Mouse (Mus musculus) thymus, adult 18-20 months (tissue): Measurements from ENCODE around the gene Lingo3.

Experiments
- DNase-seq, 2 experiments: peaks; one replicate each; pipeline ENCODE4 v3.0.0; 2022; ENCODE audit warnings: mixed read lengths in 2 of 2

The Lingo3 gene

DNA sequence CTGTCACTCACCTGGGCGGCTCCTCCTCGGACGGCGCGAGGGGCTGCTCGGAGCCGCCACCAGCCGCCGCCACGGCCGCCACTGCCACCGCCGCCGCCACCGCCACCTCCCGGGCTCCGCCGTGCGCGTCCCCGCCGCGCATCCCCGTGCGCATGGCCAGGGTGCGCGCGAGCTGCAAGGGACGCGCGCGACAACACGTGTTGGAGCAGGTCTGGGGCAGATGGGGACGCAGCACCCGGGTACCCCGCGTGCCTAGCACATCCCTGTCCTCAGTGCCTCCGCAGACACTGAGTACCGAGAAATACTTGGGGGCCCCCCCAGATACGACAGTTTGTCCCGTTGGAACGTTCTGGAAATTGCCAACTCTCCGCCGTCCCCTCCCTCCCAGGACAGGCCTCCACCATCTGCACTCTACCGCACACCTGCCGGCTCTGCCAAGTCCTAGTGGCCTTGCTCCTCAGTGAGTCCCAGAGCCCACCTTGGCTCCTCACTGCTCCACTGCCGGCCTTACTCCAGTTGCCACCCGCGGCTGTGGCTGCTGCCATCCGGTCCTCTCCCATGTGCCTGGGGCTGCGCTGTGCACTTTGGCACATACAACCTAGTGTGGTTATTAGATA is at the start of gene Lingo3:
Gene Lingo3 (minus strand): TSS at position 109 of the 617 bp plus-strand sequence.
- DNase-seq, result no peak

DNA sequence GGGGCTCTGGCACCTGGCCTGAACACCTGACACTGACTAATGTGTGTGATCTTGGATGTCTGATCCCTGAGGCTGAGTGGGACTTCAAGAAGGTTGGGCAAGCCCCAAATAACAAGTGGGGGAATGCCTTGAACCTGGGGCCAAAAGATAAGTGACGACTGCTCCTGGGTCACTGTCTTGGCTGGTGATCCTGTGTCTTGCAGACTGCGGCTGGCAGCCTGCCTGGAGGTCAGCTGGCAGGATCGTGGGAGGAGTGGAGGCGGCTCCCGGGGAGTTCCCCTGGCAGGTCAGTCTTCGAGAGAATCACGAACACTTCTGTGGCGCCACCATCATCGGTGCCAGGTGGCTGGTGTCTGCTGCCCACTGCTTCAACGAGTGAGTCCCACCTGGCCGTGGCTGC is 43.3 kb upstream of the Lingo3 start:
- no peak for DNase-seq

DNA sequence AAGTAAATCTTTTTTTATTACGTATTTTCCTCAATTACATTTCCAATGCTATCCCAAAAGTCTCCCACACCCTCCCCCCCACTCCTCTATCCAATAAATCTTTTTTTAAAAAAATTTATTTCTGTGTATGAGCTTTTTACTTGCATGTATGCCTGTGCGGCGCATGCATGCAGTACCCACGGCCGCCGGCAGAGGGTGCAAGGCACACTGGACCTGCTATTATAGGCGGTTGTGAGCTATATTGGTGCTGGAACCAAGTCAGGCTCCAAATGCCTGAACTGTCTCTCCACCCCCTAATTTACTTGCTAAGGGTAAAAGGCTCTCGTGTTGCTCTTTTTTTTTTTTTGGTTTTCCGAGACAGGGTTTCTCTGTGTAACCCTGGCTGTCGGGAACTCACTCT is 37.5 kb upstream of the Lingo3 start:
- DNase-seq, result peak; percentile 51 to 60

DNA sequence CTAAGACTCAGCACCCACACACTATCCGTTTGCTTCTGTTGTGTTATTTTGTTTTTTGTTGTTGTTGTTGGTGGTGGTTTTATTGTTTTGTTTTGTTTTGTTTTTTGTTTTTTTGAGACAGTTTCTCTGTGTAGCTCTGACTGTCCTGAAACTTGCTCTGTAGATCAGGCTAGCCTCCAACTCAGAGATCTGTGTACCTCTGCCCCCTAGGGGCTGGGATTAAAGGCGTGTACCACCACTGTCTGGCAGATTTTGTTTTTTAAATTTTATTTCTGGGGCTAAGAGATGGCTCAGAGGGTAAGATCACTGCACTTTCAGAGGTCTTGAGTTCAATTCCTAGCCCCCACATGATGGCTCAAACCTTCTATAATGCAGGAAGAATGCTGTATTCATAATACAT is 37.1 kb upstream of the Lingo3 start:
- no peak for DNase-seq

DNA sequence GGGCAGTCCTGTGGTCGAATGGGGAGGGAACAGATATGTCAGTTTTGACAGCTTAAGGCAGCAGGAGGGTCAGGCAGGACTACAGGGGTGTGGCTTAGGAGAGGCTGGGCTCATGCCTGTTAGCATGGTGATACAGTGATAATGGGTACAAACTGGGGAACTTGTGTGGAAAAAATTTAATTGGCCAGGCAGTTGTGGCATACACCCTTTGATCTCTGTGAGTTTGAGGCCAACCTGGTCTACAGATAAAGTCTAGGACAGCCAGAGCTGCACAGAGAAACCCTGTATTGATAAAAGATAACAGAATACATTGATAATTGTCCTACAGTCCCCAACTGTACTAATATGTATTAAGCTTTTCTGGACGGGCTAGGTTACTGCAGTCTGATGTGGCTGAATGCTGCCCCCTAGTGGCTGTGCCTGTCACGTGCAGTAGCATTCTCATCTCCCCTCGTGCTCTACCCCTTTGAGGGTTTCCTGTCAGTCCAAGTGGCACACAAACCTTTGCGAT is 36.3 kb upstream of the Lingo3 start:
- DNase-seq, result peak; percentile 32 to 50

DNA sequence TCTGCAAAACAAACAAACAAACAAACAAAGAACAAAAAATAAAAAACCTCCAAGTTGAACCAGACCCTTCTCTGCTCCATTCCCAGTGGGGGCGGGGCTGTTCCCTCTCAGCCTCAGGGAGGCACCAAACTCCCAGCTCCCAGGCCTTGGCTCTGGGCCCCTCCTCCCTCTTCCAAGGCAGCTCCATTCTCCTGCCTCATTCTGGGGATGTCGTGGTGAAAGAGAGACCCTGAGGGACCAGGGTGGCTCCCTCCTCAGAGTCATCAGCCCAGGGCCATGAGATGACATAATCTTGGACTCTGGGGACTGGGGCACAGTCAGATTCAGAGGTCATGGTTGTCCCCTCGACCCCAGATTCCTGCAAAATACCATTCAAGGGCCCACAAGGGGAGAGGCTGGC is 32.8 kb upstream of the Lingo3 start:
- DNase-seq, result no peak

DNA sequence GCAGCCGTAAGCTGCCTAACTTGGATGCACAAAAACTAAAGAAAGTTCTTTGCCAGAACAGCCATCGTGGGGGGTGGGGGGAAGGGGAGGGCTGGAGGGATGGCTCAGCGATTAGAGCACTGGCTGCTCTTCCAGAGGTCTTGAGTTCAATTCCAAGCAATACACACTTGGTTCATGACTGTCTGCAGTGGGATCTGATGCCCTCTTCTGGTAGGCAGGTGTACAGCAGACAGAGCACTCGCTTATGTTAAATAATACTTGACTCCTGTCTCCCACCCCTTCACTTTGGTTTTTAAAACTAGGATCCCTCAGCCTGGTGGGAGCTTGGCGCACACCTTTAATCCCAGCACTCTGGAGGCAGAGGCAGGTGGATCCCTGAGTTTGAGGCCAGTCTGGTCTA is 32.2 kb upstream of the Lingo3 start:
- peak in 1 of 2 experiments; percentile 39 for DNase-seq

DNA sequence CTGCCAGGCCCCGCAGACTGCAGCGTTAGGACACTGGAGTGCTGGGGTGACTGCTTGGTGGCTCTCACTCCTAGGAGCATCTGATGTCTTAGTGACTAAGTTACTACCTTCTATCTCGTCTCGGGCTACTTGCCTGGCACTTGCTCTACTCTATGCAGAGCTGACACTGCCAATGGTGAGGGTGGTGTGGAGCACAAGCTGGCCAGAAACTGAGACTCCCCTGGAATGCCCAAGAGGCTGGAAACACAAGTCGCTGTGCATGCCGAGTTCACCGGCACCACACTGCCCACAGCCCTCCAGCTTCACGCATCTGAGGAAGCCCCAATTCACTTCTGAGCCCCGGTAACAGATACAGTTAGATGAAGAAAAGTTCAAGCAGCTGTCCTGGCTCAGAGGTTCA is 30.2 kb upstream of the Lingo3 start:
- DNase-seq, result no peak

DNA sequence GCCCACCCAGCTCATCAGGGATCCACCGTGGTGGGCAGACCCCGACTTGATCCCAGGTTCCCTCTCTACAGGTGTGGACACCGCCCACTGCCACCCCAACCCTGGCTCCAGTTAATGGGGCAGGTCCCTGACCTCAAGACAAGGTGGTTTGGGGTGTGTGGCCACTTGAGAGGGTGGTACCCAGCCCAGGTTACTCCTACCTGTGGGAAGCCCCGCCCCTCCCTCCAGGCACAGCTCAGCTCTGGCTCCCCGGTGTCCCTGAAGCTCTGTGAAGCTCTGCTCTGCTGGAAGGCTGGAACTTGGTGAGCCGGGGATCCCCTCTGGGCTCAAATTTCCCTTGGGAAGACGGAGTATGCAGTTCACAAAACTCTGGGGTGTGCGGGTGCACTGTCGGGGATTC is 27.7 kb upstream of the Lingo3 start, which contains the start of gene Tmprss9:
Gene Tmprss9 (plus strand): TSS at position 268 of the 400 bp plus-strand sequence.
- DNase-seq, result no peak

DNA sequence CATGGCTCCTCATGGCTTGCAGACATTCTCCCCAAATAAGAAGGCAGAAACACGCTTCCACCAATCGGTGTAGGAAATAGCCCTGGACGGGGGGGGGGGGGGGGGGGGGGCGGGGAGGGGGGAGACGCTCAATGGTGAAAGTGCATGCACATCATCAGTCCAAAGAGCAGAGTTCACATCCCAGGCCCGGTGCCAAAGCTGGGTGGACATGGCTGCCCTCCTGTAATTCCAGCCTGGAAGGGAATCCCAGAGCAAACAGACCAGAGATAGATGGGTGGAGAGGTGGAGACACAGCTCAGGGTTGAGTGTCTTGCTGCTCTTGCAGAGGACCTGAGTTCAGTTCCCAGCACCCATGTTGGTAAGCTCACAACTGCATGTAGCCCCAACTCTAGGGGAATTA is 27.2 kb upstream of the Lingo3 start:
- DNase-seq, result no peak

DNA sequence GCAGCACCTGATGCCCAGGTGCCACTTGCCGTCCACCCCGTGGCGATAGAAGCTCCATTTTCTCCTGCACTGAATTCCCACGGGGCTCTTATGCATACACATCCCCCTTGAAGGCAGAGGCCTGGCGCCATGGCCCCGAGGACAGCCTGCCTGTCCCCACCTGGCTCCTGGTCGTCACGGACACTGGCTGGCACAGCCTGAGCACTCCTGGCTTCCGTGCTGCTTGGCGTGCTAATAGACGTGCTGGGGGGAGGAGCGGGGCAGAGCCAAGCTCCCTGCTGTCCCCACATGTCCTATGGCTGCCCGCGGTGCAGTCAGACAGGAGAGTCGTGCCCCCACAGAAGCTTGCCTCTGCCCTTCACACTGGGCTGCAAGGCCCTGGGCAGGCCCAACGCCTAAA is 20.6 kb upstream of the Lingo3 start:
- DNase-seq, result no peak

DNA sequence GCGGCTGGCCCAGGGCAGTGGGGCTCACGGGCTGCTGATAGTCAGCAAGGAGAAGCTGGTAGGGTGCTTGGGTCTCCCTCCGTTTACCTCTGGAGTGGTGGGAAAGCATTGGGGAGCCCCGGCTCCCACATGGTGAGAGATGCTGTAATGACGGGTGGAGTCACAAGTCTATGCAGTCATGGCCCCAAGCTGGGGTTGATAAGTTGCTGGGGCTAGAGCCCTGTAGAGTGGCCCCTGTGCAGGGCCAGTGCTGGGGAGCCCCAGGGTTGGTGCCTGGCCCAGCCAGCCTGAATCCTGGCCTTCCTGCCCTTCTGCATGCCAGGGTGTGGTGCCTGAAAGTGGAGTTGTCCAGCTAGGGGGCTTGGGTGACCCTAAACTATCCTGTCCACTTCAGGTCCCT is 18.5 kb upstream of the Lingo3 start:
- DNase-seq, result no peak

DNA sequence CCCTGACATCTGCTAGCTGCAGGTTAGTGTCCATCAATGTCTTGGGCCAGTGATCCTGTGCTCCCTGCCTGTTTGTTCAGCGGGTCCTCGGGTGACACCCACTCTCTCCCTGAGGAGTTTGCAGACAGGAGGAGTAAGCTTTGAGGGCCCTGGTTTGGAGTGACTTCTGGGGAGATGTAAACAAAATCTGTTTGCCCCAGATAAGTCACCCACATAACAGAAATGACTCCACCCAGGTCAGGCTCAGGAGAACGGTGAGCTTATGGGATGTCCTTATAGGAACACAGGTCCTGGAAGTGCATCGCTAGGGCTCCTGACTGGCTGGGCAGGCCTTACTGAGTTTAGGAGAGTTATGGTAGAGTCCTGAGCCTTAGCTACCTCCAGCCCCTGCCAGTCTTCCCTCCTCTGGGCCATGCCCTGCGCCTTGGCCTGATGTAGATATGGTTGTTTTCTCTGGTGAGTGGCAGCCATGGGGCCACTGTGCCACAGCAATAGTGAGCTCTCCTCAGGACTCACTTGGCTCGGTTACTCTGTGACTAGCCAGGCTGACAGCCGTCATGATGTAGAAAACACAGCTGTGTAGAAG is 14.6 kb upstream of the Lingo3 start:
- no peak for DNase-seq

DNA sequence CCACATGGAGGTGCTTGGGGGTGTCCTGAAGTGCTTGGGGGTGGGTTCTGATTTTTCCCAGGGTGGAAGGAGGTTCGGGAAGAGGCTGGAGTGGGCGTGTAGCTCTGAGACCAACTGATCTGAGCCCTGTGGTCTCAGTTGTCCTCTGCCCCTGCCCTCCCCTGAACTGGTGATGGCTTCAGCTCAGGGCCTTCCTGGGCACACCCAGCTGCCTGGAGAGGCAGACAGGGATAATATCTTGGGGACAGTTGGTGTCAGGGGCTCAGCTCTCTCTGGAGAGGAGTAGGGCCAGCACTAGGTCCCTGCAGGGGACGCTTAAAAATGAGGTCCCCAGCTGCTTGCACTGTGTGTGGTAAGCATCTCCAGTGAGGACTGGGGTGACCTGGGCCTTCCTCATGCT is 14.0 kb upstream of the Lingo3 start:
- DNase-seq, result no peak

DNA sequence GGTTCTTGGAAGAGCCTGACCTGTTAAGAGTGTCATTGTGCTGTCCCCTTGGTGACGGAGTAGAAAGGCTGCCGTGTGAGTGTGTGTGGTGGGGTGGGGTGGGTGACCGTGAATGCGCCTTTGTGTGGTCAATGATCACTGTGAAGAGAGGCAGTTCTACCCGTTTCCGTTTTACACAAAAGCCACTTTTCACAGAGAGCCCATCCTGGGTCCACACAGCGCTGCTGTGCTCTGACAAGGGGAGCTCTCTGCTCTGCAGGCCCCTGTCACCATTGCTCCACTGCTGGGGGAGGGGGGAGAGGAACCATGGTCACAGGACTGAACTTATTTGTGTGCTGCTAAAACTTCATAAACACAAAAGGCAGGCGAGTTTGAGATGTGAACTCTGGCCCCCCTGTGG is 13.5 kb upstream of the Lingo3 start:
- no peak for DNase-seq

DNA sequence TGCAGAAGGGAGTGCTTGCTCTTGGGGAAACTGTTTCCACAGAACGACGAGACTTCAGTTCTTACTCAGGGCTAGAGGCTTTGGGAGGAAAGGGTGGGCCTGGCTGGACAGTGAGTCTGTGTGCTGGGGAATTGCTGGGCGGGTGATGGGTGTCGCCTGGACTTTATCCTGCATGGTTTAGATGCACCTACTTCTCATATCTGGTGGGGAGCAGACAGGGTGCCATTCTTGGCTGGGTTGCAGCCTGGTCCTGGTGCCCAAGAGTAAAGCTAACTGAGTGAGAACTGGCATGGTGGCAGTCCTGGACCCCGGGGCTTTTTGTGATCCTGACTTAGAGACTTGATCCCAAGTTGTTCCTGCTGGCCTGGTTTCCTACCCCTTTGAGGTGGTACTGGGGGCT is 13.1 kb upstream of the Lingo3 start:
- DNase-seq, result no peak

DNA sequence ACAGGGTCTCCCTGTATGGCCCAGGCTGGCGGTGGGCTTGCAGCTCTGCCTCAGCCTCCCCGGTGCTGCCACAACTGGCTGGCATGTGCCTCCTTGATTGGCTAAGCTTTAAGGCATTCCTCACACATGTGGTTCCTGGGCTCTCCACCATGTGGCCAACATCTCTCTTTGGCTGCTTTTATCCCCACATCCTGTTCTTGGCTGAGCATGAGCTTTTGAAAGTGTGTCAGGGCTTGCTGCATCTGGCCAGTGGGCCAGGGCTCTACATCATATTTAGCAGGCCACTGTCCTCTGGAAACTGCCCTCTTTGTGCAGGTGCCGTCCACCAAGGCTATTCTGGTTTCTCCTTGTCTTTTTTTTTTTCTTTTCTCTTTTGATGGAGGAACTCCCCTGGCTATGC is 12.4 kb upstream of the Lingo3 start:
- no peak for DNase-seq

DNA sequence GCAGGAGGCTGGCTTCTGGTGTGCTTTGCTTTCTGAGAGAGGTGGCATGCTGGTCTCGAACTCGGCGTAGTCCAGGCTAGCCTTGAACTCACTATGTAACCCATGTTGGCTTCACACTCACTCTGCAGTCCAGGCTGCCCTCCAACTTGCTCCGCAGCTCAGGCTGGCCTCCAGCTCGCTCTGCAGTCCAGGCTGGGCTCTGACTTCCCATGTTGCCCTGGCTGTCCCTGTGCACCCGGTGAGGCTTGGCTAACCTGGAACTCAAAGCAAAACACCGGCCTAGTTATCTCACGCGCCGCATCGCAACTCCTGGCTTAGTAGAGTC is 11.9 kb upstream of the Lingo3 start:
- DNase-seq, result no peak

DNA sequence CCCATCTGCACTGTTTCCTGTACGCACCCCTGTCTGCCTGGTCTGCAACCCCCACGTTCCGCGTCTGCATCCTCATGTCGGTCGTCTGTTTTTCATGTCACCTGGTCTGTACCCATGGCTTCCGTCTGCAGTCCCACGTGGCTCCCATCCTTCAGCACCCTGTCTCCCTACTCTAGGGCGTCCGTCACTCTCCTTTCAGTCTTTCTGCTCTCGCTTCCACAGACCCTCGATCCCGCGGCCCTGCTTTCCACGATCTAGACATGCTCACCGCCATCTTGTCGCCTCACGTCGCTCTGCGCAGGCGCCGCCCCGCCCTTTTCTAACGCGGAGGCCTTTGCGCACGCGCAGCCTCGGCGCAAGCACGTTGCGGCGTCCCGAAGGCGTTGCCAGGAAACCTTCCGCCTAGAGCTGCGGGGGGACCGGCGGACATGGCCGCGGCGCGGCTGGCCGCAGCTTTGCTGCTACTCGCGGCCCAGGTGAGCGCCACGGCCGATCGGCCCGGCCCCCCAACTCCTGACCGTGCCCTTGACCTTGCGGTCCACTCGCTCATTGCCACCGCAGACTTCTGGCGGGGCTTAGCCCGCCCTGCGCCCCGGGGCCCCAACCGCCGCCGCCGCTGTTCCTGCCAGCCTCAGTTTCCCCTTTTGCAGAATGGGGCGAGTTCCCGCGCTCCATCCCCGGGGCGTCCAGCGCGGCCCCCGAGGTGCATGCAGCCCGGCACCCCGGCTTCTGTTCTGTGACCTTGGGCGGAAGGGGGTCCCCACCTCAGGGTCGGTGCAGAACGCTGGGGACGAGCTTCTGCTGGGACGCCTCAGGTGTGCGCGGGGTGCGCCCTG is 11.3 kb upstream of the Lingo3 start, which contains the start of the genes Lsm7 and Sppl2b:
Gene Lsm7 (minus strand): TSS at position 297 of the 836 bp plus-strand sequence.
Gene Sppl2b (plus strand): TSS at position 363 of the 836 bp plus-strand sequence.
- peak; percentile 93 to 94 for DNase-seq

DNA sequence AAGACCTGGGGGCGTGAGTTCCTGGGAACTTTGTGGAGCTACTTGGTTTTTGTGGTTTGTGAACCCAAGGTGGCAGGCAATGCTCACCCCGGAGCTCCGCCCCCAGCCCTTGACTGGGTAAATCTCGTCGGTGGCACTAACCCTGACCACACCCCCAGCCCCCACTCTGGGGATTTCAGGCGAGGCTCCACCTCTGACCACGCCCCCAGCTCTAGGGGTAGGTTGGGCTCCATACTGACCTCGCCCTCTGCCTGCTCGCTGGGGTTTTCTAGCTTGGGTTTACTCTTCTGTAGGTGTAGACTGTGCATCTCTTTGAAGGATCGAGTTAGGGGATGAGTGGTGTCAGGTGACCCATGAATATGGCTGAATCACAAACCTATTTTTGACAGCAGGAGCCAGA is 4.7 kb upstream of the Lingo3 start:
- peak; percentile 40 to 63 for DNase-seq

DNA sequence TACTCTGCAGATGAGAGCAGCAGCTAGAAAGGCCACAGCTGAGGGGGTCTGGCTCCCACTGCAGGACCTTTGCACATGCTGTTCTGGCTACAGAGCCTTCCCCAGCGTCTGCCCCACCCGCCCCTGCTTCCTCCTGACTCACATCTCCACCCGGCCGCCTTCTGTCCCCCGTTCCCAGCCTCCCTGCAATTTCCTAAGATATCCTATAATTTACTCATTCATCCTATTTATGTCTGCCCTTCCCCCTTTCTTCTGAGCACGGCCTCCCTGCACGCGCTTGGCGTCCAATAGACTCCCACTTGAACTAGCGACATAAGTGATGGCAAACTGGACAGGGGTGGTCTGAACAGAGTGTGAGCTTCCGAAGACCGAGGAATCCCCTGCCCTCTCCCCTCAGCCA is 1.9 kb upstream of the Lingo3 start:
- DNase-seq, result no peak

DNA sequence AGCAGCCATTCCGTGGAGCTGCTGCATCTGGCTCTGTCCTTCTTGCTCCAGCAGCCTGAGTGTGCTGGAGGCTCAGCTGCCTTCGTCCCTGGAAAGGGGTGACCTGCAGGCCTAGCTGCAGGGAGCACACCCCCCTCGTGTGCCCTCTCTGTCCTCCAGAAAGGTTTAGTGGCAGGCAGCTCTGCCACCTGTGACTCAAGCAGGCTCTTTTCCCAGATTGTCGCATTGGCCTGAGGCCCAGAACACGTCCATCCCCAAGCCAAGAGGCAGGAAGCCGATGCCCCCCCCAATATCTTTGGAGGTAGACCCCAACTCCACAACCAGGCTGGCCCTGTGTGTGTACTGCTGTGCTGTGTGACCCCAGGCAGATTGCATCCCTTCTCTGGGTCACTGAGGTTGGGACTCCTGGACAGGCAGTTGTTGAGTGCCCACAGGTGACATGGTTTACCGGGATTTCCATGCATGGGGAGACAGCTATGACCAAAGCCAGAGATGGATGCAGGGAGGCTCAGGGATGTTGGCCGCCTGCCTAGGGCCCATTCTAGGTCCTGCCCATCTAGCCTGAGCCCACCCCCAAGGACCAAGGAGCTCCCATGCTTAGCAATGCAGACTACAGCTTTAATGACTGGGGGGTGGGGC is 1.3 kb upstream of the Lingo3 start:
- DNase-seq, result no peak
